In genomic region chr16:96469640-96470039, GRCm38 (mm10) we compare ENCODE assay signal across 9 mouse cellular contexts. TPM values are rescaled to one million over a fixed set of nuclear protein-coding genes. Genes with fewer than 3 reads are reported as not detected.
DNase-seq lines count a peak whose midpoint lies in the region; ATAC-seq and TF ChIP-seq lines count a peak whose summit lies in the region.
"Had no signal": no experiment of that assay in that cellular context is flagged by ENCODE, and none has a peak within 500 bp of the region (broad histone marks: within the 10 kb centered on the region; RNA-seq: fewer than 3 reads in every experiment).

No protein-coding gene starts in this region.

- H3K36me3 ChIP-seq in kidney, adult 2 months (ENCODE audit: control insufficient read depth, insufficient read depth, low read length), result no peaks in the 10 kb centered on the region
- no peaks in the 10 kb centered on the region for H3K36me3 ChIP-seq in hindbrain, embryonic 10.5 days

- no peaks in the 10 kb centered on the region for H3K4me1 ChIP-seq in kidney, adult 2 months (ENCODE audit: control insufficient read depth, insufficient read depth, low read length)
- peaks cover 7% of the 10 kb centered on the region; the same call in 1 of the 2 replicates for H3K4me1 ChIP-seq in hindbrain, embryonic 10.5 days (replicated peaks)
- peaks cover 16% of the 10 kb centered on the region; the same call in 1 of the 2 replicates for H3K4me1 ChIP-seq in olfactory bulb, adult 2 months (ENCODE audit: control insufficient read depth, insufficient read depth, low read length)

- DNase-seq in kidney, postnatal 14 days, result peak; percentile 4
- DNase-seq in kidney, adult 2 months, result no peak
- peak; percentile 16 for DNase-seq in ES-CJ7 (ENCODE audit: low read depth, low spot score)
- DNase-seq in hindbrain, embryonic 10.5 days (ENCODE audit: low spot score), result peak; percentile 23
- DNase-seq in left cerebral cortex, adult 9 months (ENCODE audit: low spot score in 2 of 2), result no peak

- H3K9me3 ChIP-seq in hindbrain, embryonic 10.5 days, result no peaks in the 10 kb centered on the region

- 49% methylated on average over 4 of the region's 4 CpGs for WGBS in kidney, adult 2 months
- 47% methylated on average over 4 of the region's 4 CpGs for WGBS in hindbrain, embryonic 10.5 days
- WGBS in olfactory bulb, adult 2 months, result 35% methylated on average over 4 of the region's 4 CpGs

- H3K27me3 ChIP-seq in kidney, adult 2 months (replicated peaks; ENCODE audit: control insufficient read depth, insufficient read depth, low read length), result no peaks in the 10 kb centered on the region
- H3K27me3 ChIP-seq in hindbrain, embryonic 10.5 days (ENCODE audit: insufficient read depth, poor library complexity, severe bottlenecking), result no peaks in the 10 kb centered on the region

- no peak overlapping the region for H3K4me3 ChIP-seq in kidney, adult 2 months (ENCODE audit: insufficient read depth, low read depth, low read length)
- H3K4me3 ChIP-seq in hindbrain, embryonic 10.5 days, result no peak overlapping the region
- peak overlapping the region; percentile 55 for H3K4me3 ChIP-seq in olfactory bulb, adult 2 months (ENCODE audit: insufficient read depth, low read depth, low read length)

- no peak for ATAC-seq in frontal cortex, adult (ENCODE audit: low TSS enrichment)
- no peak for ATAC-seq in megakaryocyte-erythroid progenitor cell, adult 5-6 weeks (replicated peaks; ENCODE audit: low FRiP score, low TSS enrichment, poor library complexity, severe bottlenecking)

- no peak for TF ChIP-seq POLR2A in kidney, adult 2 months (IDR thresholded peaks at IDR 0.05; ENCODE audit: low read depth, low read length)
- TF ChIP-seq POLR2A in olfactory bulb, adult 2 months (IDR thresholded peaks at IDR 0.05; ENCODE audit: insufficient read depth, low read depth, low read length), result no peak

- no peak for TF ChIP-seq CTCF in kidney, adult 2 months (conservative IDR thresholded peaks at IDR 0.05; ENCODE audit: insufficient read depth, insufficient read length, low read depth, low read length)
- TF ChIP-seq CTCF in olfactory bulb, adult 2 months (IDR thresholded peaks at IDR 0.05; ENCODE audit: insufficient read depth, low read depth, low read length), result no peak

- no peak overlapping the region for H3K27ac ChIP-seq in kidney, adult 2 months (ENCODE audit: insufficient read depth, low read depth, low read length)
- H3K27ac ChIP-seq in hindbrain, embryonic 10.5 days, result no peak overlapping the region
- peak overlapping the region; percentile 82 for H3K27ac ChIP-seq in olfactory bulb, adult 2 months (ENCODE audit: insufficient read depth, low read depth, low read length)

RNA-seq across cellular contexts. Expression of gene Pcp4, which starts 2.2 kb away (rescaled TPM):
- polyA plus RNA-seq in kidney, adult 2 months (2012; rRNA removed), result 0.34 and 0.68 TPM in 2 replicates
- 6.5 and 35.1 TPM in 2 replicates for polyA plus RNA-seq in hindbrain, embryonic 10.5 days (2016; fragmentation: Nextera tagmentation; extraction: Ambion mirVana)
- polyA plus RNA-seq in olfactory bulb, adult 2 months (2012; ENCODE audit: insufficient read depth, insufficient read length, low replicate concordance, missing spikeins), result 1,492 TPM in 1 of 2 replicates, not detected in the other
- total RNA-seq in megakaryocyte-erythroid progenitor cell, adult 5-6 weeks (2014; fragmentation: Nextera tagmentation), result not detected in 2 replicates
- total RNA-seq in megakaryocyte-erythroid progenitor cell, adult 5-6 weeks (2017), result not detected in 2 replicates

RNA-seq across cellular contexts. Expression of gene Itgb2l, which starts 26.2 kb away (rescaled TPM):
- not detected in 2 replicates for polyA plus RNA-seq in kidney, adult 2 months (2012; rRNA removed)
- polyA plus RNA-seq in hindbrain, embryonic 10.5 days (2016; fragmentation: Nextera tagmentation; extraction: Ambion mirVana), result not detected in 2 replicates
- not detected in 2 replicates for polyA plus RNA-seq in olfactory bulb, adult 2 months (2012; ENCODE audit: insufficient read depth, insufficient read length, low replicate concordance, missing spikeins)
- 2.0 TPM in 1 of 2 replicates, not detected in the other for total RNA-seq in megakaryocyte-erythroid progenitor cell, adult 5-6 weeks (2014; fragmentation: Nextera tagmentation)
- not detected in 2 replicates for total RNA-seq in megakaryocyte-erythroid progenitor cell, adult 5-6 weeks (2017)
- polyA plus RNA-seq: heart, embryonic 14.5 days had no signal

Comparison
In these comparisons a context has a peak if more than half of its experiments do, and no peak if none do; other contexts are left out.
1. DNase-seq: peak in kidney, postnatal 14 days (single experiment), ES-CJ7 (single experiment) and hindbrain, embryonic 10.5 days (single experiment); none in kidney, adult 2 months (single experiment) and left cerebral cortex, adult 9 months (0 of 2).